Mouse (Mus musculus): ENCODE results near the gene Olfr1388.
"Not testable (repeated sequence)": the region's sequence is repeated elsewhere in the genome, so short reads cannot be mapped to it uniquely, and the experiment has no call there.

Gene Olfr1388

GRCm38 (mm10) chr11:49436411-49436810 lies at the start of gene Olfr1388:
Gene Olfr1388 (plus strand): TSS chr11:49436624.
- no peak for DNase-seq (ENCODE audit: extremely low read depth, low read depth, low spot score)

GRCm38 (mm10) chr11:49392707-49393106 lies 43.7 kb upstream of the Olfr1388 start:
- not testable (repeated sequence) for DNase-seq (ENCODE audit: extremely low read depth, low read depth, low spot score)

GRCm38 (mm10) chr11:49406784-49407183 lies 29.6 kb upstream of the Olfr1388 start:
- no peak for DNase-seq (ENCODE audit: extremely low read depth, low read depth, low spot score)

GRCm38 (mm10) chr11:49410540-49410939 lies 25.9 kb upstream of the Olfr1388 start:
- no peak for DNase-seq (ENCODE audit: extremely low read depth, low read depth, low spot score)

GRCm38 (mm10) chr11:49422767-49423166 lies 13.7 kb upstream of the Olfr1388 start, which contains the start of gene Olfr1389:
Gene Olfr1389 (plus strand): TSS chr11:49423067.
- DNase-seq (ENCODE audit: extremely low read depth, low read depth, low spot score) = no peak

GRCm38 (mm10) chr11:49425257-49425927 lies 11.0 kb upstream of the Olfr1388 start:
- no peak for DNase-seq (ENCODE audit: extremely low read depth, low read depth, low spot score)

- DNase-seq (ENCODE audit: extremely low read depth, low read depth, low spot score) = no peak
Observed at GRCm38 (mm10) chr11:49429641-49430040, 6.8 kb upstream of the Olfr1388 start.

GRCm38 (mm10) chr11:49455043-49455442 lies 18.6 kb downstream of the Olfr1388 start, which contains the start of gene Olfr1387:
Gene Olfr1387 (plus strand): TSS chr11:49455343.
- DNase-seq (ENCODE audit: extremely low read depth, low read depth, low spot score) = no peak

GRCm38 (mm10) chr11:49464746-49465145 lies 28.3 kb downstream of the Olfr1388 start, which contains the start of gene Olfr1386:
Gene Olfr1386 (plus strand): TSS chr11:49465046.
- DNase-seq (ENCODE audit: extremely low read depth, low read depth, low spot score) = not testable (repeated sequence)

- DNase-seq (ENCODE audit: extremely low read depth, low read depth, low spot score) = no peak
Observed at GRCm38 (mm10) chr11:49485973-49486372, 49.5 kb downstream of the Olfr1388 start.

- not testable (repeated sequence) for DNase-seq (ENCODE audit: extremely low read depth, low read depth, low spot score)
Observed at GRCm38 (mm10) chr11:49488770-49489169, 52.3 kb downstream of the Olfr1388 start, which contains the start of gene Olfr1385. Gene Olfr1385 (plus strand): TSS chr11:49489070.

All from fat pad, adult 2 months (tissue).